Mouse (Mus musculus): ENCODE measurements around the gene Rps16.

Gene Rps16

GRCm38 (mm10) chr7:28392429-28393271, 42.2 kb downstream of the Rps16 start, which contains the start of the genes Med29 and Paf1:
TSS of gene Med29 (minus strand) at chr7:28392708.
TSS of gene Paf1 (plus strand) at chr7:28392951.
- DNase-seq = peak; percentile 92 to 96

- no peak for DNase-seq
Observed at GRCm38 (mm10) chr7:28393272-28393951, 43.0 kb downstream of the Rps16 start.

- peak in 1 of 2 experiments; percentile 1 for DNase-seq
Observed at GRCm38 (mm10) chr7:28395425-28395824, 45.0 kb downstream of the Rps16 start.

- DNase-seq = peak in 1 of 2 experiments; percentile 4
Observed at GRCm38 (mm10) chr7:28398000-28398399, 47.5 kb downstream of the Rps16 start.

GRCm38 (mm10) chr7:28398696-28399340, 48.4 kb downstream of the Rps16 start:
- DNase-seq = no peak

GRCm38 (mm10) chr7:28401030-28401429, 50.6 kb downstream of the Rps16 start:
- DNase-seq = no peak

GRCm38 (mm10) chr7:28401942-28402341, 51.5 kb downstream of the Rps16 start:
- no peak for DNase-seq

All from thymus, postnatal 36 days (tissue).